Mouse (Mus musculus) limb, embryonic 13.5 days (tissue): ENCODE results near the gene Msantd1. TPM values are rescaled to one million over a fixed set of nuclear protein-coding genes. Genes with fewer than 3 reads are reported as not detected.

Experiments used
- ATAC-seq: fragments of 200-750 bp; cut with Nextera tagmentation; 2 replicates; pipeline ENCODE4 v1.8.0; 2017; ENCODE audit warnings: low read depth, moderate number of reproducible peaks, moderate TSS enrichment; ENCODE audit not compliant: low FRiP score
- H3K27ac ChIP-seq: fragments of 300-500 bp; sonication (generic); 2 replicates; pipeline ENCODE4 v1.5.1; 2015; ENCODE audit warnings: inconsistent platforms, mild to moderate bottlenecking, moderate library complexity
- H3K27me3 ChIP-seq: fragments of 300-500 bp; sonication (generic); 2 replicates; pipeline ENCODE4 v1.6.1; 2015; ENCODE audit warnings: mild to moderate bottlenecking, inconsistent platforms
- H3K36me3 ChIP-seq: fragments of 300-500 bp; sonication (generic); 2 replicates; pipeline ENCODE4 v1.6.1; 2015; ENCODE audit warnings: inconsistent platforms, mild to moderate bottlenecking, moderate library complexity
- H3K4me1 ChIP-seq: fragments of 300-500 bp; sonication (generic); 2 replicates; pipeline ENCODE4 v1.6.1; 2015; ENCODE audit warnings: inconsistent platforms
- H3K4me2 ChIP-seq: fragments of 300-500 bp; sonication (generic); replicated peaks from 2 replicates; pipeline ENCODE4 v1.6.1; 2015; ENCODE audit warnings: inconsistent platforms, mild to moderate bottlenecking, moderate library complexity
- H3K4me3 ChIP-seq: fragments of 300-500 bp; sonication (generic); 2 replicates; pipeline ENCODE4 v1.5.1; 2015; ENCODE audit warnings: moderate library complexity, mild to moderate bottlenecking, inconsistent platforms
- H3K9ac ChIP-seq: fragments of 300-500 bp; sonication (generic); 2 replicates; pipeline ENCODE4 v1.6.1; 2015; ENCODE audit warnings: mild to moderate bottlenecking, inconsistent platforms
- H3K9me3 ChIP-seq: fragments of 300-500 bp; sonication (generic); 2 replicates; pipeline ENCODE4 v1.6.1; 2016; ENCODE audit warnings: inconsistent platforms
- WGBS: fragments of 180-500 bp; shearing (Covaris S2); methylation state at CpG from one replicate; pipeline ENCODE4 v1.1.7; 2015; 5-methylcytosine and 5-hydroxymethylcytosine counted together
- polyA plus RNA-seq: library from polyadenylated mRNA; unstranded; fragments of >200 nt; fragmentation: Nextera tagmentation; extraction: Ambion mirVana; gene quantifications from 2 replicates; pipeline ENCODE4 v1.2.1, GENCODE M21; 2015

Gene Msantd1
- polyA plus RNA-seq, 1 experiment from 2014 or later: 0.47 TPM

DNA sequence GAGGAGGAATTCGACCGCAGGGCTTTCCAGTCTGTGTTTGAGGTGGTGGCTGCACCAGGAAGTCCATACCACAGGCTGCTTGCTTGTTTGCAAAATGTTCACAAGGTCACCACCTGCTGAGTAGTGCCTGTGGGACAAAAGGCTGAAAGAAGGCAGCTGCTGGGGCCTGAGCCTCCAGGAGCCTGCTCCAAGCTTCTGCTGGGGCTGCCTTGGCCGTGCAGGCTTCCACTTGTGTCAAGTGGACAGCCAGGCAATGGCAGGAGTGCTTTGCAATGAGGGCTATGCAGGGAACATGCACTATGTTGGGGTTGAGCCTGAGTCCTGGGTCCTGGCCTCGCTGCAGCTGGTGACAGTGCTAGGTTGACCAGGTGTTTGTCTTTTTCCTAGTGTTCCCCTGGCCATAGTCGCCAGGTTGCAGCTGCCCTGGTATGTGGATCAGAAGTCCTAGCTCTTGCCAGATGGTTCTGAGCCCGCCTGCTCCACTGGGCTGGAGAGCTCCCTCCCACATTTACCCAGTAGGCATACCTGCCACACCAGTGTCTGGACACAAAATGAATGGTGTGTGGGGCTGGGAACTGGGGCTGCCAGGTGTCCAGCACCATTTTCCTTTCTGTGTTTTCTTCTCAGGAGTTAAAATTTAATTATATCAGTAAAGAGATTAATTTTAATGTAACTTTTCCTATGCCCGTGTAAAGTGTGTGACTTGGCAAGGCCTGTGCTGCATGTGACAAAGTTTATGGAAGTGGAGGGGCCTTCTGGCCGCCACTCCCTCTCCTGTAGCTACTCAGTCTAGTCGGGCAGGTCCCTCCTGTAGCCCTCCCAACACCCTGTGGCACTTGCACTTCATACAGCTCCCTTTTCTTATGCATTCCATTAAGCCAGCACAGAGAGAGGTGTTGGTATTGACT, 1.2 kb downstream of the Msantd1 start:
- Histone ChIP-seq H3K4me3 (no peak overlapping the region), H3K9me3 (no peaks in the 10 kb centered on the region), H3K4me2 (no peak overlapping the region), H3K4me1 (peaks cover 4% of the 10 kb centered on the region; the same call in 1 of the 2 replicates), H3K36me3 (peaks cover 70% of the 10 kb centered on the region), H3K27me3 (no peaks in the 10 kb centered on the region), H3K9ac (no peak overlapping the region), H3K27ac (no peak overlapping the region)
- WGBS: 70% methylated on average over 9 of the region's 9 CpGs
- 0 out of 2 replicates have a peak, but pooled peaks have one; percentile 21 for ATAC-seq

- 95% methylated on average over 1 of the region's 1 CpGs for WGBS
- Histone ChIP-seq H3K4me3 (no peak overlapping the region), H3K27me3 (no peaks in the 10 kb centered on the region), H3K4me2 (no peak overlapping the region), H3K9me3 (no peaks in the 10 kb centered on the region), H3K9ac (no peak overlapping the region), H3K27ac (no peak overlapping the region), H3K36me3 (peaks cover 61% of the 10 kb centered on the region), H3K4me1 (peaks cover 4% of the 10 kb centered on the region; the same call in 1 of the 2 replicates)
- ATAC-seq: no peak
Measured at GRCm38 (mm10) chr5:34909634-34910503, 2.1 kb downstream of the Msantd1 start.

DNA sequence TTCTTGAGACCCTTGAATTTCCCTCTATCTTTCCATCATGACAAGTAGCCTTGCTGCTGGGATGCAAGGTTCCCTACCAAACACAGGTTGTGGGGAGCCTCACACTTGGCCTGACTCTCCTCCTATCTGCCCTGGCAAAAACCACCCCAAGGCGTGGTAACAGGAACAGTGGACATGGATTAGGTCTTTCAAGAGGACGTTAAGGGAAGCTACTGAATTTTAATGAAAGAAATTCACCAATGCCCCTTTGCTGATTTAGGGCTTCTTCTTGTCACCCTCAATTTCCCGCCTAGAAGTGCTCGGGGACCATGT, 2.6 kb downstream of the Msantd1 start:
- no peak for ATAC-seq
- Histone ChIP-seq H3K27me3 (no peaks in the 10 kb centered on the region), H3K4me2 (no peak overlapping the region), H3K27ac (no peak overlapping the region), H3K9ac (no peak overlapping the region), H3K36me3 (peaks cover 55% of the 10 kb centered on the region), H3K4me1 (peaks cover 4% of the 10 kb centered on the region; the same call in 1 of the 2 replicates), H3K9me3 (no peaks in the 10 kb centered on the region), H3K4me3 (no peak overlapping the region)
- 79% methylated on average over 4 of the region's 4 CpGs for WGBS

DNA sequence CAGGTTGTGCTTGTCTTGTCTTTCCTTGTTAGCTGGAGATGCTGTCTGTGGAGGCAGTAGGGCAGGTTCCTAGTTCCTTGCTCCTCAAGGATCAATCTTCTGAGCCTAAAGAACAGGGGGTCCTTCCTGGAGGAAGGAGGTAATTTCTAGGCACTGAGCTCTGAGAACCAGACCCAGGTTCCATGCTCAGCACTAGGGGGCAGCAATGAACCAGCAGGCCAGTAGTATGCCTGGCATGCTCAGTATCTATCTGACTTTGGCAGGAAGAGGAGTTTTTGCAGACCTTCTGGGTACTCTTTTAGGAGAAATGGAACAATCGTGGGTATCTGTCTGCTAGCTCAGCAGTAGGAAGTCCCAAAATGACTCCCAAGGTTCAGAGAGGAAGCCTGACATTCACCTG, 8.0 kb downstream of the Msantd1 start:
- H3K4me3 ChIP-seq: no peak overlapping the region
- peaks cover 3% of the 10 kb centered on the region for H3K36me3 ChIP-seq
- no peak overlapping the region for H3K27ac ChIP-seq
- ATAC-seq: peak; percentile 73; the same call in 1 of the 2 replicates
- 15% methylated on average over 1 of the region's 1 CpGs for WGBS
- H3K27me3 ChIP-seq: no peaks in the 10 kb centered on the region
- no peak overlapping the region for H3K4me2 ChIP-seq
- H3K9ac ChIP-seq: no peak overlapping the region
- H3K4me1 ChIP-seq: peaks cover 12% of the 10 kb centered on the region; the same call in 1 of the 2 replicates
- no peaks in the 10 kb centered on the region for H3K9me3 ChIP-seq

DNA sequence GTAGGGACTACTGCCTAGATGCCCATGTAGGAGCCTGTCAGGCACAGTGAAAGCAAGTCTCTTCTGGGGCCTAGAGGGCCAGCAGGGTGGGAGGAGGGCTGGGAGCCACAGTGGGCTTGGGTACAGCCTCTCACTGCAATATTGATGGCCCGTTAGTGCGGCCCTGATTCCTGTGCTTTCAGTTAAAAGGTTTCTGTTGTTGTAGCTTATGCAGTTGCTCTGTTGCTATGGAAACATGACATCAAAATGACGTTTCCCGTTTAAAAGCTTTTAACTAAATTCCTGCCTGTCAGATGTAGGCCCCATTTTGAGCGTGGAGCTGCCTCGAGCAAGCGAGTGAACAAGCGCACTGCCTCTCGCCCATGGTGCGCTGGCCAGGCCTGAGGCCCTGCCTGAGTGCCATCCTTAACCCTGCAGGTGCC, 9.4 kb downstream of the Msantd1 start:
- Histone ChIP-seq H3K9me3 (no peaks in the 10 kb centered on the region), H3K4me1 (peaks cover 12% of the 10 kb centered on the region; the same call in 1 of the 2 replicates), H3K4me3 (no peak overlapping the region), H3K9ac (peak overlapping the region; percentile 43; the same call in 1 of the 2 replicates), H3K27me3 (no peaks in the 10 kb centered on the region), H3K36me3 (no peaks in the 10 kb centered on the region), H3K4me2 (no peak overlapping the region), H3K27ac (no peak overlapping the region)
- no peak for ATAC-seq
- WGBS: 54% methylated on average over 10 of the region's 10 CpGs

DNA sequence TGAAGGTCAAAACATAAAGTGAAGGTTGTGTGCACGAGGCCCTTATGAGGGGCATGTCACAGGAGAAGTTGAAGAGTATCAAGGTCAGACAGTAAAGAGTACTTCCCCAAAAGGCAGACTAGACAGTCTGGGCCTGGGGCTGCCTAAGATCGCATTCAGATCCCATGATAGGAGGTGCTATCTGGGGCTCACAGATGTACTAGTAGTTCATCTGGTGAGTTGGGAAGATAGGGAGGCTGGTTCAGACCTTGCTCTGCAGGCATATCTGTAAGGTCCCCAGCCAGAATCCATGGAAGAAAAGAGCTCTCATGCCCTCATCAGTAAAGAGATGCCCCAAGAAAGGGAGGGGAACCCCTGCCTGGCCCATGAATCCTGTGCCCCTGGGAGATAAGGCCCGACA, 11.0 kb downstream of the Msantd1 start:
- no peak for ATAC-seq
- peaks cover 9% of the 10 kb centered on the region for H3K36me3 ChIP-seq
- no peak overlapping the region for H3K9ac ChIP-seq
- WGBS: 86% methylated on average over 3 of the region's 3 CpGs
- no peak overlapping the region for H3K4me3 ChIP-seq
- H3K27me3 ChIP-seq: no peaks in the 10 kb centered on the region
- H3K4me2 ChIP-seq: no peak overlapping the region
- no peak overlapping the region for H3K27ac ChIP-seq
- peaks cover 12% of the 10 kb centered on the region; the same call in 1 of the 2 replicates for H3K4me1 ChIP-seq
- H3K9me3 ChIP-seq: no peaks in the 10 kb centered on the region

- Histone ChIP-seq H3K36me3 (peaks cover 12% of the 10 kb centered on the region), H3K4me3 (no peak overlapping the region), H3K9me3 (no peaks in the 10 kb centered on the region), H3K27me3 (no peaks in the 10 kb centered on the region), H3K4me1 (peaks cover under 1% of the 10 kb centered on the region; the same call in 1 of the 2 replicates), H3K9ac (no peak overlapping the region), H3K4me2 (no peak overlapping the region), H3K27ac (no peak overlapping the region)
- ATAC-seq: no peak
- 44% methylated on average over 6 of the region's 6 CpGs for WGBS
Measured at GRCm38 (mm10) chr5:34922531-34922930, 14.7 kb downstream of the Msantd1 start.

- Histone ChIP-seq H3K36me3 (peaks cover 12% of the 10 kb centered on the region), H3K4me1 (no peaks in the 10 kb centered on the region), H3K4me2 (no peak overlapping the region), H3K27ac (no peak overlapping the region), H3K4me3 (no peak overlapping the region), H3K9me3 (no peaks in the 10 kb centered on the region), H3K9ac (no peak overlapping the region), H3K27me3 (no peaks in the 10 kb centered on the region)
- no peak for ATAC-seq
- 93% methylated on average over 4 of the region's 4 CpGs for WGBS
Measured at GRCm38 (mm10) chr5:34923920-34924319, 16.1 kb downstream of the Msantd1 start.

- ATAC-seq: no peak
- Histone ChIP-seq H3K4me3 (no peak overlapping the region), H3K9me3 (no peaks in the 10 kb centered on the region), H3K4me1 (no peaks in the 10 kb centered on the region), H3K27me3 (no peaks in the 10 kb centered on the region), H3K36me3 (peaks cover 12% of the 10 kb centered on the region), H3K4me2 (no peak overlapping the region), H3K9ac (no peak overlapping the region), H3K27ac (no peak overlapping the region)
- WGBS: 83% methylated on average over 7 of the region's 7 CpGs
Measured at GRCm38 (mm10) chr5:34924519-34924918, 16.7 kb downstream of the Msantd1 start.

GRCm38 (mm10) chr5:34927648-34928047, 19.8 kb downstream of the Msantd1 start:
- Histone ChIP-seq H3K27ac (no peak overlapping the region), H3K4me3 (no peak overlapping the region), H3K9ac (no peak overlapping the region), H3K27me3 (no peaks in the 10 kb centered on the region), H3K9me3 (no peaks in the 10 kb centered on the region), H3K4me1 (peaks cover 20% of the 10 kb centered on the region), H3K4me2 (no peak overlapping the region), H3K36me3 (peaks cover 12% of the 10 kb centered on the region)
- no peak for ATAC-seq
- WGBS: 95% methylated on average over 4 of the region's 4 CpGs

GRCm38 (mm10) chr5:34930151-34930975, 22.6 kb downstream of the Msantd1 start:
- H3K4me2 ChIP-seq: no peak overlapping the region
- H3K4me3 ChIP-seq: no peak overlapping the region
- 82% methylated on average over 9 of the region's 9 CpGs for WGBS
- H3K9me3 ChIP-seq: no peaks in the 10 kb centered on the region; the same call in 1 of the 2 replicates
- H3K9ac ChIP-seq: no peak overlapping the region
- H3K4me1 ChIP-seq: peaks cover 20% of the 10 kb centered on the region
- no peaks in the 10 kb centered on the region for H3K27me3 ChIP-seq
- no peak for ATAC-seq
- no peaks in the 10 kb centered on the region for H3K36me3 ChIP-seq
- H3K27ac ChIP-seq: peak overlapping the region; percentile 6; the same call in 1 of the 2 replicates
